Mouse (Mus musculus) heart, embryonic 12.5 days (tissue): ENCODE data around the gene Chga. TPM values are rescaled to one million over a fixed set of nuclear protein-coding genes. Genes with fewer than 3 reads are reported as not detected.

ENCODE experiments used
- ATAC-seq: fragments of 200-750 bp; cut with Nextera tagmentation; 2 replicates; pipeline ENCODE4 v1.8.0; 2017; ENCODE audit warnings: moderate TSS enrichment, moderate library complexity; ENCODE audit not compliant: insufficient number of reproducible peaks, low FRiP score
- H3K27ac ChIP-seq: fragments of 300-500 bp; sonication (generic); 2 replicates; pipeline ENCODE4 v1.5.1; 2016; ENCODE audit warnings: mild to moderate bottlenecking, moderate library complexity; ENCODE audit not compliant: poor library complexity, severe bottlenecking
- H3K27me3 ChIP-seq: fragments of 300-500 bp; sonication (generic); replicated peaks from 2 replicates; pipeline ENCODE4 v1.6.1; 2016; ENCODE audit warnings: mild to moderate bottlenecking, moderate library complexity
- H3K36me3 ChIP-seq: fragments of 300-500 bp; sonication (generic); 2 replicates; pipeline ENCODE4 v1.6.1; 2016; ENCODE audit warnings: mild to moderate bottlenecking, moderate library complexity
- H3K4me1 ChIP-seq: fragments of 300-500 bp; sonication (generic); replicated peaks from 2 replicates; pipeline ENCODE4 v1.6.1; 2016; ENCODE audit warnings: mild to moderate bottlenecking
- H3K4me2 ChIP-seq: fragments of 300-500 bp; sonication (generic); 2 replicates; pipeline ENCODE4 v1.6.1; 2016; ENCODE audit warnings: mild to moderate bottlenecking, moderate library complexity
- H3K4me3 ChIP-seq: fragments of 300-500 bp; sonication (generic); 2 replicates; pipeline ENCODE4 v1.5.1; 2016; ENCODE audit warnings: mild to moderate bottlenecking
- H3K9ac ChIP-seq: fragments of 300-500 bp; sonication (generic); 2 replicates; pipeline ENCODE4 v1.6.1; 2016; ENCODE audit warnings: mild to moderate bottlenecking, moderate library complexity
- H3K9me3 ChIP-seq: fragments of 300-500 bp; sonication (generic); replicated peaks from 2 replicates; pipeline ENCODE4 v1.6.1; 2016; ENCODE audit warnings: mild to moderate bottlenecking, moderate library complexity
- WGBS: fragments of 180-500 bp; shearing (Covaris S2); methylation state at CpG from one replicate; pipeline ENCODE4 v1.1.7; 2016; 5-methylcytosine and 5-hydroxymethylcytosine counted together
- polyA plus RNA-seq: library from polyadenylated mRNA; unstranded; fragments of >200 nt; fragmentation: Nextera tagmentation; extraction: Ambion mirVana; gene quantifications from 2 replicates; pipeline ENCODE4 v1.2.1, GENCODE M21; 2016

The Chga gene
- polyA plus RNA-seq, 1 experiment from 2014 or later = 0.26 TPM

GRCm38 (mm10) chr12:102524760-102525159 is 30.0 kb upstream of the Chga start:
- Histone ChIP-seq H3K4me2 (no peak overlapping the region), H3K4me3 (no peak overlapping the region), H3K27me3 (no peaks in the 10 kb centered on the region), H3K36me3 (no peaks in the 10 kb centered on the region), H3K9me3 (no peaks in the 10 kb centered on the region), H3K27ac (no peak overlapping the region), H3K4me1 (no peaks in the 10 kb centered on the region), H3K9ac (no peak overlapping the region)
- no peak for ATAC-seq
- WGBS = 19% methylated on average over 6 of the region's 6 CpGs

DNA sequence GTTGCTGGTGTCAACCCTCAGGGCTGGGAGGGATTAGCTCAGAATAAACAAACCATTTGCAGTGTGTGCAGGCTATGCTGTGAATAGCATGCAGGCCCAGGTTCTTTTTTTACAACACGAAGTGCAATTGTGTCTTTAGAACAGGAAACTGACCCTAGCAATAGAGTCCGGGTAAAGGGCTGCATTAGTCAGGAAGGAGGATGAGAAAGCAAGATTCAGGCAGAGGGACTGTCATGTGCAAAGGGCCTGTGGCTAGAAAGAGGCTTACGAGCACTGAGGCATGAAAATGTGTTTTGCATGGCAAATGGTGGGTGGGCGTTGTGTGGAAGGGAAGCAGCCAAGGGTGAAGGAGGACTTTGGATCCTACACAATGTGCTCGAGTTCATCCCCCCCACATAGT is 26.8 kb upstream of the Chga start:
- 72% methylated on average over 5 of the region's 5 CpGs for WGBS
- H3K27me3 ChIP-seq = no peaks in the 10 kb centered on the region
- no peaks in the 10 kb centered on the region for H3K4me1 ChIP-seq
- H3K4me3 ChIP-seq = no peak overlapping the region
- no peaks in the 10 kb centered on the region for H3K9me3 ChIP-seq
- H3K9ac ChIP-seq = no peak overlapping the region
- ATAC-seq = no peak
- H3K4me2 ChIP-seq = no peak overlapping the region
- H3K36me3 ChIP-seq = no peaks in the 10 kb centered on the region
- no peak overlapping the region for H3K27ac ChIP-seq

- H3K27ac ChIP-seq = no peak overlapping the region
- no peak overlapping the region for H3K9ac ChIP-seq
- no peaks in the 10 kb centered on the region for H3K4me1 ChIP-seq
- H3K27me3 ChIP-seq = 0 out of 2 replicates have a peak, but pooled peaks cover 6% of the 10 kb centered on the region
- H3K4me2 ChIP-seq = no peak overlapping the region
- 58% methylated on average over 1 of the region's 1 CpGs for WGBS
- ATAC-seq = no peak
- H3K36me3 ChIP-seq = no peaks in the 10 kb centered on the region
- H3K9me3 ChIP-seq = no peaks in the 10 kb centered on the region
- no peak overlapping the region for H3K4me3 ChIP-seq
These were observed 19.0 kb upstream of the Chga start for GRCm38 (mm10) chr12:102535796-102536195.

DNA sequence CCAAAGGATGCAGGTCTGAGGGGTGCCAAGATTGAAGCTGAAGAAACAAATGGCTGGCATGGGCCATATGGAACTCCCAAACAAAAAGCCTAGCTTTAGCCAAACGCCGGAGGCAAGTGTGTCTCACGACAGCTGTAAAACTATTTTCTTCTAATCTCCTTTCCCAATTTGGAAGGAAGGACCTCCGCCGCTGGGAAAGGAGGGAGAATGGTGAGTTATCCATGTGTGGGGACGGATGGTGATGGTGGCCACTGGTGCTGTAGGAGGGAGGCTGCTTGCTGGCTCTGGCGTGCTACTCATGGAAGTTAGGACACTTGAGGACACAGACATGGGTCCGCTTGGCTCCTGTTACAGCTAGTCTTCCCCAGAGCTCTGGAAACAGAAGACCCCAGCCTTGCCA is 14.5 kb upstream of the Chga start:
- no peaks in the 10 kb centered on the region for H3K36me3 ChIP-seq
- H3K27ac ChIP-seq = no peak overlapping the region
- ATAC-seq = no peak
- no peaks in the 10 kb centered on the region for H3K9me3 ChIP-seq
- 0 out of 2 replicates have a peak, but pooled peaks cover 9% of the 10 kb centered on the region for H3K27me3 ChIP-seq
- 52% methylated on average over 8 of the region's 8 CpGs for WGBS
- no peak overlapping the region for H3K9ac ChIP-seq
- no peaks in the 10 kb centered on the region for H3K4me1 ChIP-seq
- H3K4me3 ChIP-seq = no peak overlapping the region
- H3K4me2 ChIP-seq = no peak overlapping the region

DNA sequence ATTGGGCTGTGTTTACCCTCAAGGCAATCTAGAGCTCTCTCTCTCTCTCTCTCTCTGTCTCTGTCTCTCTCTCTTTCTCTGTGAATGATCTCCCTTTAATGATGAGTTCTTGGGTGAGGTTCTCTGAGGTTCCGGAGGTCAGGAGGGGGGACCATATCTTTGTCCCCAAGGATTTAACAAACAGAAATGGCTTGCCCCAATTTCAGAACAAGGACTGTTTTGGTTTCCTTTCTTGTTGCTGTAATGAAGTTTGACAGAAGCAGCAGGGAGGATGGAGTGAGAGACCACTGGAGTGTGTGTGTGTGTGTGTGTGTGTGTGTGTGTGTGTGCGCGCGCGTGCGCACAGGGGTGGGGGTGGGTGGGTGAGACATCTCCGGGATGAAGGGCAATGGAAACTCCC is 13.6 kb upstream of the Chga start:
- H3K9ac ChIP-seq = no peak overlapping the region
- ATAC-seq = no peak
- 90% methylated on average over 7 of the region's 7 CpGs for WGBS

GRCm38 (mm10) chr12:102545122-102545521 is 9.6 kb upstream of the Chga start:
- ATAC-seq = no peak
- no peak overlapping the region for H3K27ac ChIP-seq
- no peak overlapping the region for H3K4me3 ChIP-seq
- no peak overlapping the region for H3K9ac ChIP-seq
- no peaks in the 10 kb centered on the region for H3K36me3 ChIP-seq
- 64% methylated on average over 6 of the region's 6 CpGs for WGBS
- no peak overlapping the region for H3K4me2 ChIP-seq
- 0 out of 2 replicates have a peak, but pooled peaks cover 9% of the 10 kb centered on the region for H3K27me3 ChIP-seq
- no peaks in the 10 kb centered on the region for H3K9me3 ChIP-seq
- no peaks in the 10 kb centered on the region for H3K4me1 ChIP-seq

More for the DNA sequence above, 13.6 kb upstream of the Chga start:
- no peak overlapping the region for H3K27ac ChIP-seq
- H3K27me3 ChIP-seq = 0 out of 2 replicates have a peak, but pooled peaks cover 9% of the 10 kb centered on the region
- H3K9me3 ChIP-seq = no peaks in the 10 kb centered on the region
- H3K36me3 ChIP-seq = no peaks in the 10 kb centered on the region
- no peak overlapping the region for H3K4me2 ChIP-seq
- no peak overlapping the region for H3K4me3 ChIP-seq
- H3K4me1 ChIP-seq = no peaks in the 10 kb centered on the region

DNA sequence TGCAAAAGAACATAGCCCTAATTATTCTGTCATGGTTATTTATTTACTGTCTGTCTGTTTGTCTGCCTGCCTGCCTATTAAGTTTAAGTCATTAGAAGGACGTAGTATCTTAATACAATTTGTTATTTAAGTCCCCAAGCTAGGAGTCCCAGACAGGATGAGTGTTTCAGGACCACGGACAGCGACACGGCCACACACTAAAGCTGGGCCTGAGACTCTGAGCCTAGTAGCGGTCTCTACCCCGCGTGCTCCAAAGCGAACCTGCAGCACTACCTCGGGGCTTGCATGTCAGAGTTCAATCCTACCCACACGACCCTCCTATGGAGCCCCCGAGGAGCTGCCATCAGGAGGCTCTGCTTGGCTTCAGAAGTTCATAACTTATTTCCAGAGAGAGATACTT is 4.2 kb upstream of the Chga start:
- Histone ChIP-seq H3K9ac (no peak overlapping the region), H3K4me2 (no peak overlapping the region), H3K36me3 (no peaks in the 10 kb centered on the region), H3K27me3 (peaks cover 44% of the 10 kb centered on the region), H3K9me3 (no peaks in the 10 kb centered on the region), H3K27ac (no peak overlapping the region), H3K4me3 (no peak overlapping the region), H3K4me1 (0 out of 2 replicates have a peak, but pooled peaks cover 5% of the 10 kb centered on the region)
- WGBS = 4% methylated on average over 11 of the region's 11 CpGs
- no peak for ATAC-seq

DNA sequence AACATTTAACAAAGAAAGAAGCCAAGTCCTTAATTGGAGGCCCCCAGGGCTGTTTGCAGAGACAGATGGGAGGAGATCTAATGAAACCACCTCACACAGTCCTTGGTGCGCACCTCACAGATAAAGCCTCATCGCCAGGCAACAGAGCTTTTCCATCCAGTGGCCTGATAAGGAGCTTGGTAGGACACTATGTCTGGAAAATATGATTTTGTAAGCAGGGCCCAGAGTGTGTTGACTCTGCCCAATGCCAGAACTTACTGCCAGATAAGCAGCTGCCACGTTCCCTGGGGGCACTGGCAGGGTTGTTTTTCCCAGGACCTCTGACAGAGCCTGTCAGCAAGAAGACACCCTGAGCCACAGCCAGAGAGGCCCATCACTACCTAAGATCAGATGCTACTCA is 3.6 kb upstream of the Chga start:
- no peaks in the 10 kb centered on the region for H3K36me3 ChIP-seq
- H3K27me3 ChIP-seq = peaks cover 50% of the 10 kb centered on the region
- H3K4me2 ChIP-seq = no peak overlapping the region
- 0 out of 2 replicates have a peak, but pooled peaks cover 5% of the 10 kb centered on the region for H3K4me1 ChIP-seq
- no peaks in the 10 kb centered on the region for H3K9me3 ChIP-seq
- H3K27ac ChIP-seq = no peak overlapping the region
- WGBS = 59% methylated on average over 3 of the region's 3 CpGs
- H3K4me3 ChIP-seq = no peak overlapping the region
- no peak overlapping the region for H3K9ac ChIP-seq
- no peak for ATAC-seq

DNA sequence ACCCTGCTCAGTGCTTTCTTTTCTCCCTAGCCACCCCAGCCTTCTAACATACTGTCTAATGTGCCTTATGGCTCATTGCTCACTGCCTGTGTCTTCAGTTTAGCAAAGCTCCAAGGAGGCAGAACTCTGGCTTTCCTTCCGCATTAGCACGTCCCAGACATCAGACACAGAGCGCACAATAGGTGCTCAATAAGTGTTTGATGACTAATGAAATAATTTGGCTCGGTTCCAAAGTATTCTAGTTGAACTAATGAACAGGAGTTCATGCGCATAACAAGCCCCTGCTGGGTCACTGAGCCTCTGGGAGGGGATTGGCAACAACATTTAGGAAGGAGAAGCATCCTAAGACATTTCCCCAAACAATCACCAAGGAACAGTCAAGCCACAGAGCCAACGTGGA is 2.8 kb upstream of the Chga start:
- 66% methylated on average over 6 of the region's 6 CpGs for WGBS
- no peaks in the 10 kb centered on the region for H3K36me3 ChIP-seq
- ATAC-seq = no peak
- no peak overlapping the region for H3K9ac ChIP-seq
- no peaks in the 10 kb centered on the region for H3K9me3 ChIP-seq
- peaks cover 50% of the 10 kb centered on the region for H3K27me3 ChIP-seq
- H3K4me1 ChIP-seq = 0 out of 2 replicates have a peak, but pooled peaks cover 5% of the 10 kb centered on the region
- no peak overlapping the region for H3K27ac ChIP-seq
- no peak overlapping the region for H3K4me2 ChIP-seq
- no peak overlapping the region for H3K4me3 ChIP-seq

DNA sequence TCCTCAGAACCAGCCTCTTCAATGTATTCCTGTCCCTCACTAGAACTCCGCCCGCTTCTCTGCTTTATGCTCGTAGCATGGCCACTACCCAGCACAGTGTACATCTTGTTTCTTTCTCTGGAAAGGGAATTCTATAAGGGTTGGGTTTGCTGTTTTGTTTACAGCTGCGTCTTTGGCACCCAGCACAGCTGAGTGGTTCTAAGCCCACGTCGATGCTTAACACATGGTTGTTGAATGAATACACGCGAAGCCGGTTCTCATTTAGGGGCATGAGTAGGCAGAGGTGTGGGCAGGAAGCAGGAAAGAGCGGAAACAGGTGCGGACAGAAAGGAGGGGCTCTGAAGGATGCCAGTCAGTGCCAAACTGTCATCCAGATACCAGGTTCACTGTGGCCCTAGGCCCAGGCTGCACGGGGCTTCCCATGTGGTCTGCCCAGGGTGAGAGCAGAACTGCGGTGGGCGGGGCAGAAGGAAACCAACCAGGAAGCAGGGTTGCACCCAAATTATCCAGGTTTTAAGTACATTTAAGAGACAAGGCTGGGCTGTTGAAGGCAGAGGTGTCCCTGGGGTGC is 979 bp upstream of the Chga start:
- H3K27me3 ChIP-seq = peaks cover 50% of the 10 kb centered on the region
- ATAC-seq = no peak

DNA sequence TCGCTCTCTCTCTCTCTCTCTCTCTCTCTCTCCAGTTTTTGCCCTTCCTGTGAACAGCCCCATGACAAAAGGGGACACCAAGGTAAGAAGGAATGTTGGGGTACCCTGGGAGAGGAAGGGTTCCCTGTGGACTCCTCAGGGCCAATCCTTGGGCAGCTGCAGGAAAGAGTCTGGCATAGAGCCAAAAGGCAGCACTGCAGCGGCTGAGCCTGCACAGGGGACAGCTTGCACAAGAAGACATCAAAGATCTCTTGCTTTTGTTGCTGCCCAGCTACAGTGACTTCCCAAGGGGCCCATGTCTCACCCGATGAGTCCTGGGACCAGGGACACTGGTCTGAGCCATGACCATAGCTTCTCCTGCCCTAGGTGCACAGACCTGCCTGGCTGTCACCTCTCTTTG is 1.1 kb downstream of the Chga start:
- H3K36me3 ChIP-seq = no peaks in the 10 kb centered on the region
- H3K9ac ChIP-seq = no peak overlapping the region
- H3K27ac ChIP-seq = no peak overlapping the region
- H3K4me2 ChIP-seq = no peak overlapping the region
- WGBS = 69% methylated on average over 3 of the region's 3 CpGs
- H3K27me3 ChIP-seq = peaks cover 55% of the 10 kb centered on the region
- no peak overlapping the region for H3K4me3 ChIP-seq
- ATAC-seq = no peak
- H3K9me3 ChIP-seq = no peaks in the 10 kb centered on the region
- 0 out of 2 replicates have a peak, but pooled peaks cover 5% of the 10 kb centered on the region for H3K4me1 ChIP-seq

More for the DNA sequence above, 979 bp upstream of the Chga start:
- Histone ChIP-seq H3K27ac (no peak overlapping the region), H3K36me3 (no peaks in the 10 kb centered on the region), H3K9me3 (no peaks in the 10 kb centered on the region), H3K4me1 (0 out of 2 replicates have a peak, but pooled peaks cover 5% of the 10 kb centered on the region), H3K4me3 (no peak overlapping the region), H3K9ac (no peak overlapping the region), H3K4me2 (no peak overlapping the region)
- 69% methylated on average over 14 of the region's 14 CpGs for WGBS

- H3K36me3 ChIP-seq = no peaks in the 10 kb centered on the region
- H3K9ac ChIP-seq = no peak overlapping the region
- H3K27ac ChIP-seq = no peak overlapping the region
- H3K4me3 ChIP-seq = no peak overlapping the region
- H3K27me3 ChIP-seq = peaks cover 42% of the 10 kb centered on the region
- H3K4me1 ChIP-seq = 0 out of 2 replicates have a peak, but pooled peaks cover 5% of the 10 kb centered on the region
- no peak overlapping the region for H3K4me2 ChIP-seq
- ATAC-seq = no peak
- H3K9me3 ChIP-seq = no peaks in the 10 kb centered on the region
- 72% methylated on average over 5 of the region's 5 CpGs for WGBS
These were observed 2.6 kb downstream of the Chga start for GRCm38 (mm10) chr12:102557372-102557771.
